Mouse (Mus musculus) cerebellum, adult 8-10 months (tissue): Measurements from ENCODE around the gene Il17ra.

Experiments
- DNase-seq: peaks from one replicate; pipeline ENCODE4 v3.0.0; 2022

Gene Il17ra

GRCm38 (mm10) chr6:120463086-120463871, at the start of gene Il17ra:
Il17ra (plus strand) TSS chr6:120463247.
- DNase-seq: peak; percentile 20

GRCm38 (mm10) chr6:120438161-120438560, 24.9 kb upstream of the Il17ra start:
- DNase-seq: no peak

GRCm38 (mm10) chr6:120442171-120442749, 20.8 kb upstream of the Il17ra start:
- no peak for DNase-seq

- no peak for DNase-seq
Measured at GRCm38 (mm10) chr6:120443363-120444355, 19.4 kb upstream of the Il17ra start.

- no peak for DNase-seq
Measured at GRCm38 (mm10) chr6:120450208-120450607, 12.8 kb upstream of the Il17ra start.

GRCm38 (mm10) chr6:120452384-120453102, 10.5 kb upstream of the Il17ra start:
- no peak for DNase-seq

- DNase-seq: no peak
Measured at GRCm38 (mm10) chr6:120453103-120453445, 10.0 kb upstream of the Il17ra start.

- DNase-seq: no peak
Measured at GRCm38 (mm10) chr6:120453556-120453955, 9.5 kb upstream of the Il17ra start.

GRCm38 (mm10) chr6:120454627-120455077, 8.4 kb upstream of the Il17ra start:
- no peak for DNase-seq

GRCm38 (mm10) chr6:120457074-120457473, 6.0 kb upstream of the Il17ra start:
- DNase-seq: no peak

- no peak for DNase-seq
Measured at GRCm38 (mm10) chr6:120457751-120458150, 5.3 kb upstream of the Il17ra start.

- DNase-seq: no peak
Measured at GRCm38 (mm10) chr6:120461217-120461616, 1.8 kb upstream of the Il17ra start.

- DNase-seq: no peak
Measured at GRCm38 (mm10) chr6:120462251-120462650, 796 bp upstream of the Il17ra start.

GRCm38 (mm10) chr6:120463884-120464283, 837 bp downstream of the Il17ra start:
- DNase-seq: no peak

GRCm38 (mm10) chr6:120464406-120464939, 1.4 kb downstream of the Il17ra start:
- DNase-seq: no peak

- no peak for DNase-seq
Measured at GRCm38 (mm10) chr6:120465393-120465792, 2.3 kb downstream of the Il17ra start.

- DNase-seq: no peak
Measured at GRCm38 (mm10) chr6:120466609-120467329, 3.7 kb downstream of the Il17ra start.

- DNase-seq: no peak
Measured at GRCm38 (mm10) chr6:120468259-120468658, 5.2 kb downstream of the Il17ra start.

- DNase-seq: no peak
Measured at GRCm38 (mm10) chr6:120469268-120469667, 6.2 kb downstream of the Il17ra start.

GRCm38 (mm10) chr6:120469770-120470169, 6.7 kb downstream of the Il17ra start:
- no peak for DNase-seq

- DNase-seq: no peak
Measured at GRCm38 (mm10) chr6:120470666-120471065, 7.6 kb downstream of the Il17ra start.
